Mouse (Mus musculus) kidney, postnatal 4 days (tissue): ENCODE results near the gene Arhgef3.

Experiments
- DNase-seq, 2 experiments: peaks; one replicate each; pipeline ENCODE4 v3.0.0; 2021; ENCODE audit warnings: mixed read lengths in 2 of 2

The Arhgef3 gene

GRCm38 (mm10) chr14:27430280-27430679 is 315.6 kb downstream of the Arhgef3 start:
- no peak for DNase-seq

DNA sequence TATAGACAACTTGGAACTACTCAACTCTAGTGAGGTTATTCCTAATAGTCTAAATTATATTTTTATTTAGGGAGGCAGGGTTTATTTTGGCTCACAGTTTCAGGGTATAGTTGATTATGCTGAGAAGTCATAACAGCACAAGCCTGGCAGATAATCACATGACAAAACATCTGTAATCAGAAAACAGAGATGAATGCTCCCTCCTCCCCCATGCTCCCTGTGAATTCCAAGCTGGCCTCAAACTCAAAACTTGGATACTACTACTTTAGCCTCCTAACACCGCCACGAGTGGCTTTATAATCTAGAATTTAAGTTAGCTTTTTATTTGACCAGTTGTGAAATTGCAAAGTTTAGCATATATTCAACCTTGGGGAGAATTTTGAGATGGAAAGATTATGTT is 317.4 kb downstream of the Arhgef3 start:
- no peak for DNase-seq

DNA sequence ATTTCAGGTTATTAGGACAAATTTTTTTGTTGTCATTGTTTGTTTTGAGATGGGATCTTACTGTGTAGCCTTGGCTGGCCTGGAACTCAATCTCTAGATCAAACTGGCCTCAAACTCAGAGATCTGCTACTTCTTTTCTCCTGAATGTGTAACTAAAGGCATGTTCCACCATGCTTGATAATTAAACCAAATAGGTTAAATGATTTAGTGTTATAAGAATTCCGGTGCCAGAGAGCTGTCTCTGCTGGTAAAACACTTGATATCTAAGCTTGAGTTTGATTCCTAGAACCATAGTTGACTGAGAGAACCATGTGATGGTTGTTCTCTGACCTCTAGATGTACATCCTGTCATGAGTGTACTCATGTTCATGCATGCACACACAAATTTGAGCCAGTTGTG is 321.4 kb downstream of the Arhgef3 start:
- no peak for DNase-seq

DNA sequence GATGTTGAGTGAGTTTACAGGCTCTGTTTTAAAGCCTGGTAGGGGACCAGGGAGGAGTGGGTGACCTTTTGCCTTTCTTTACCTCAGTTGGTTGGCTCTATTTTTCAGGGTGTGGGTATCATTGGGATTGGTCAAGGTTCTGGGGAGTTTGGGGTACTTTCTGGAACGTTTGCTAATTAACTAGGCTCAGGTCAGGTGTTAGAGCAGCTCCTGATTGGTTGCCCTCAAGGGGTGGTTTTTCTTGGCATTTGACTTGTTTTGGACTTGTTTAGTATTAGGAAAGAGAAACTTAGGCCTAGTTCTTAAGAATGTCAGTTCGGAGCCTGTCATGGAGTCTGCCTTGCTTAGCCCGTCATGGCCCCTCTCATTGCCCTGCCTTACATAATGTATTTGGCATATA is 322.1 kb downstream of the Arhgef3 start:
- no peak for DNase-seq

- no peak for DNase-seq
Measured at GRCm38 (mm10) chr14:27440921-27441320, 326.2 kb downstream of the Arhgef3 start.

GRCm38 (mm10) chr14:27444851-27445281 is 330.2 kb downstream of the Arhgef3 start:
- DNase-seq = no peak

GRCm38 (mm10) chr14:27446963-27447362 is 332.3 kb downstream of the Arhgef3 start:
- no peak for DNase-seq
